Mouse (Mus musculus): ENCODE data around the gene Rdh7. TPM values are rescaled to one million over a fixed set of nuclear protein-coding genes. Genes with fewer than 3 reads are reported as not detected.

Rdh7 gene
- total RNA-seq, 2 experiments from 2014 or later, result 0.52 TPM; not detected in 1

Other genes with a start within 250 kb of the Rdh7 start
- 10 to 100 TPM; 25.9 to 27.0 TPM for gene Stat6, start 245.8 kb downstream of the Rdh7 start, total RNA-seq (2021)
- gene Nemp1, start 221.9 kb downstream of the Rdh7 start, total RNA-seq (2021), result 1 to 10 TPM; 6.0 to 7.3 TPM
- 10 to 100 TPM; 14.5 to 14.8 TPM for gene Nab2, start 220.2 kb downstream of the Rdh7 start, total RNA-seq (2021)
- 1 to 10 TPM in 1 of 2 experiments, under 1 TPM in 1; 0.29 to 1.0 TPM for gene Myo1a, start 183.6 kb downstream of the Rdh7 start, total RNA-seq (2021)
- under 1 TPM in 1 of 2 experiments, not detected in 1; 0.44 TPM for gene Tac2, start 164.3 kb downstream of the Rdh7 start, total RNA-seq (2021)
- gene Zbtb39, start 149.3 kb downstream of the Rdh7 start, total RNA-seq (2021), result 1 to 10 TPM; 6.9 to 8.2 TPM
- under 1 TPM; 0.34 to 0.56 TPM for gene Gpr182, start 137.1 kb downstream of the Rdh7 start, total RNA-seq (2021)
- under 1 TPM; 0.08 to 0.15 TPM for gene Rdh1, start 129.1 kb downstream of the Rdh7 start, total RNA-seq (2021)
- under 1 TPM in 1 of 2 experiments, not detected in 1; 0.29 TPM for gene Rdh16f1, start 129.0 kb downstream of the Rdh7 start, total RNA-seq (2021)
- under 1 TPM in 1 of 2 experiments, not detected in 1; 0.34 TPM for gene Rdh9, start 112.4 kb downstream of the Rdh7 start, total RNA-seq (2021)
- gene Rdh16, start 87.7 kb downstream of the Rdh7 start, total RNA-seq (2021), result under 1 TPM in 1 of 2 experiments, not detected in 1; 0.12 TPM
- not detected for gene Rdh19, start 38.9 kb downstream of the Rdh7 start, total RNA-seq (2021)
- gene Rdh16f2, start 22.3 kb downstream of the Rdh7 start, total RNA-seq (2021), result not detected
- not detected for gene Sdr9c7, start 9.7 kb upstream of the Rdh7 start, total RNA-seq (2021)
- gene Hsd17b6, start 118.8 kb upstream of the Rdh7 start, total RNA-seq (2021), result under 1 TPM in 1 of 2 experiments, not detected in 1; 0.44 TPM
- 10 to 100 TPM; 15.4 to 15.5 TPM for gene Prim1, start 126.4 kb upstream of the Rdh7 start, total RNA-seq (2021)
- 100 to 1,000 TPM; 673 TPM for gene Naca, start 146.8 kb upstream of the Rdh7 start, total RNA-seq (2021)
- 100 to 1,000 TPM; 108 to 110 TPM for gene Ptges3, start 170.1 kb upstream of the Rdh7 start, total RNA-seq (2021)
- 1,000 to 10,000 TPM; 3,386 to 3,414 TPM for gene Atp5b, start 194.5 kb upstream of the Rdh7 start, total RNA-seq (2021)
- 10 to 100 TPM; 24.4 to 24.8 TPM for gene Baz2a, start 202.8 kb upstream of the Rdh7 start, total RNA-seq (2021)